Mouse (Mus musculus) midbrain, postnatal 0 days (tissue): ENCODE measurements around the gene Nfib. TPM values are rescaled to one million over a fixed set of nuclear protein-coding genes. Genes with fewer than 3 reads are reported as not detected.
A peak's percentile ranks its signal among the peaks of the same experiment; 100 is the strongest.

Experiments
- ATAC-seq: fragments of 200-750 bp; cut with Nextera tagmentation; 2 replicates; pipeline ENCODE4 v1.8.0; 2017; ENCODE audit warnings: moderate number of reproducible peaks, mild to moderate bottlenecking, moderate TSS enrichment, moderate library complexity; ENCODE audit not compliant: low FRiP score
- DNase-seq: peaks from one replicate; pipeline ENCODE4 v3.0.0-alpha.2; 2015; ENCODE audit warnings: low spot score
- H3K27ac ChIP-seq: fragments of 300-500 bp; sonication (generic); 2 replicates; pipeline ENCODE4 v1.5.1; 2014; ENCODE audit warnings: low read depth, mild to moderate bottlenecking, low read length, mixed read lengths
- H3K27me3 ChIP-seq: fragments of 300-500 bp; sonication (generic); 2 replicates; pipeline ENCODE4 v1.6.1; 2014; ENCODE audit warnings: low read length, control low read depth, mixed read lengths; ENCODE audit not compliant: insufficient read depth
- H3K36me3 ChIP-seq: fragments of 300-500 bp; sonication (generic); 2 replicates; pipeline ENCODE4 v1.6.1; 2014; ENCODE audit warnings: low read length, control low read depth, mixed read lengths; ENCODE audit not compliant: insufficient read depth
- H3K4me1 ChIP-seq: fragments of 300-500 bp; sonication (generic); 2 replicates; pipeline ENCODE4 v1.6.1; 2014; ENCODE audit warnings: mild to moderate bottlenecking, control low read depth, antibody characterized with exemption, low read length, mixed read lengths; ENCODE audit not compliant: insufficient read depth
- H3K4me2 ChIP-seq: fragments of 300-500 bp; sonication (generic); 2 replicates; pipeline ENCODE4 v1.6.1; 2014; ENCODE audit warnings: low read depth, mild to moderate bottlenecking, low read length, mixed read lengths; ENCODE audit not compliant: poor library complexity, severe bottlenecking
- H3K4me3 ChIP-seq: fragments of 300-500 bp; sonication (generic); 2 replicates; pipeline ENCODE4 v1.5.1; 2014; ENCODE audit warnings: low read depth, mild to moderate bottlenecking, low read length, moderate library complexity
- H3K9ac ChIP-seq: fragments of 300-500 bp; sonication (generic); replicated peaks from 2 replicates; pipeline ENCODE4 v1.6.1; 2014; ENCODE audit warnings: mild to moderate bottlenecking, low read length, moderate library complexity, mixed read lengths; ENCODE audit not compliant: poor library complexity, severe bottlenecking
- H3K9me3 ChIP-seq: fragments of 300-500 bp; sonication (generic); 2 replicates; pipeline ENCODE4 v1.6.1; 2016; ENCODE audit warnings: low read length, control low read depth
- CTCF ChIP-seq: IDR thresholded peaks from 2 replicates; pipeline ENCODE4 v1.5.1; 2016; ENCODE audit warnings: antibody characterized with exemption, mild to moderate bottlenecking
- WGBS: fragments of 180-500 bp; shearing (Covaris S2); extraction: QIAGEN DNeasy Blood & Tissue Kit; methylation state at CpG from one replicate; pipeline ENCODE4 v1.1.7; 2014; 5-methylcytosine and 5-hydroxymethylcytosine counted together
- polyA plus RNA-seq: library from polyadenylated mRNA; unstranded; fragments of >200 nt; fragmentation: Nextera tagmentation; extraction: Ambion mirVana; gene quantifications from 2 replicates; pipeline ENCODE4 v1.2.1, GENCODE M21; 2015
- total RNA-seq: library from RNA; depleted of rRNA; stranded (reverse); fragments of >200 nt; gene quantifications from 2 replicates; pipeline ENCODE4 v1.2.3, GENCODE M21; 2014

Nfib gene
- total and polyA plus RNA-seq, 2 experiments from 2014 or later, result 27.7 to 62.8 TPM

- no peak overlapping the region for H3K4me2 ChIP-seq
- no peak for ATAC-seq
Observed at GRCm38 (mm10) chr4:82540466-82540990, 165.0 kb downstream of the Nfib start.

DNA sequence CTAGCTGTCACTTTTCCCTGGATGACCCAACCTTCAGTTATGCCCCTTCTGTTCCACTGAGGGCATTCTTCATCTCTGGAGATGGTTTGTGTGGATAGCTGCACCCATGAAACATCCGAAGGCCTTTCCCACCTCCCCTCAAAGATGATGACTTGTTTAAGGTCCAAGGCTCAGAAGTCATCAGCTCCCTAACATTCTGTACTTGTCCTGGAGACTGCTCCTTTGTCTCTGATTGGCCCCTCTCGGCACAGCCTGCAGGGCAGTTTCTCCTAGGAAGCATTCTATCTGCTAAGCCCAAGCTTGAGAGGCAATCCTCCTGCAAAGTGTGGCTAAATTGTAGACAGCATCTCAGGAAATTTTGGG is 165.5 kb downstream of the Nfib start:
- ATAC-seq (no peak), DNase-seq (no peak)
- 42% methylated on average over 2 of the region's 2 CpGs for WGBS
- Histone ChIP-seq H3K27ac (no peak overlapping the region), H3K9ac (no peak overlapping the region), H3K9me3 (no peaks in the 10 kb centered on the region), H3K27me3 (peaks cover 17% of the 10 kb centered on the region), H3K4me2 (peak overlapping the region; percentile 18; the same call in 1 of the 2 replicates), H3K4me3 (no peak overlapping the region), H3K4me1 (peaks cover 11% of the 10 kb centered on the region; the same call in 1 of the 2 replicates), H3K36me3 (no peaks in the 10 kb centered on the region)
- no peak for TF ChIP-seq CTCF

More at GRCm38 (mm10) chr4:82540466-82540990, 165.0 kb downstream of the Nfib start:
- Histone ChIP-seq H3K36me3 (no peaks in the 10 kb centered on the region), H3K4me1 (peaks cover 11% of the 10 kb centered on the region; the same call in 1 of the 2 replicates), H3K9me3 (no peaks in the 10 kb centered on the region), H3K4me3 (no peak overlapping the region), H3K9ac (no peak overlapping the region), H3K27me3 (peaks cover 17% of the 10 kb centered on the region), H3K27ac (no peak overlapping the region)
- 71% methylated on average over 5 of the region's 5 CpGs for WGBS
- no peak for DNase-seq
- no peak for TF ChIP-seq CTCF

DNA sequence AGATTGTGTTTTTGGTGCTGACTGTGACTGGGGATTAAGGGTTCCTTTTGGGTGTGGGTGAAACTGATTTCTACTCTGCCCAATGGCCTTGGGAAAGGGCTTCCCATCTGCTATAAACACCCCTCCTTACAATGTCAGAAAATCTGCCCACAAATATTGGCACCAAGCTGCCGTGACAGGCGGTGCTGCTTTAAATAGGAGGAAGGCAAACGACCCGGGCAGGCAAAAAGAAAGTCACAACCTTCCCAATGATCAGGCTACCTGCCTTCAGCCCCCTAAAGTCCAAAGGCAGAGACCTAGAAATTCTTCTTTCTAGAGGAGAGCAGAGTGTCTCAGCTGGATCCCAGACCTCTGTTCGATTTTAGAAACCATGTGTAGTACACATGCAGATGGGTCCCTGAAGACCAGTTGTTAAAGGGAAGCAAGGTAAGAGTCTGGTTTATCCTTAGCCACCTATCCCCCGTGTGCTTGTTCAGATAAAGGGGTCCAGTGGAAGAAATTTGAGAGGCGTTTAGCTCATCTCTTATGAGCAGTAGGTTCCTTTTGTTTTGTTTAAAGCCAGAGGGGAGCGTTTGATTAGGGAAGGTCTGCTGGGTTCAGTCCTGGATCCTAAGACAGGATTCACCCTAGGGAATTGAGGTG is 166.0 kb downstream of the Nfib start:
- TF ChIP-seq CTCF, result no peak
- Histone ChIP-seq H3K4me1 (peaks cover 11% of the 10 kb centered on the region; the same call in 1 of the 2 replicates), H3K27me3 (peaks cover 17% of the 10 kb centered on the region), H3K4me2 (peak overlapping the region; percentile 61; the same call in 1 of the 2 replicates), H3K9me3 (no peaks in the 10 kb centered on the region), H3K27ac (no peak overlapping the region), H3K4me3 (no peak overlapping the region), H3K36me3 (no peaks in the 10 kb centered on the region), H3K9ac (0 out of 2 replicates have a peak overlapping the region, but pooled peaks have one; percentile 24)
- WGBS, result 41% methylated on average over 8 of the region's 8 CpGs
- ATAC-seq (no peak), DNase-seq (peak; percentile 73)

DNA sequence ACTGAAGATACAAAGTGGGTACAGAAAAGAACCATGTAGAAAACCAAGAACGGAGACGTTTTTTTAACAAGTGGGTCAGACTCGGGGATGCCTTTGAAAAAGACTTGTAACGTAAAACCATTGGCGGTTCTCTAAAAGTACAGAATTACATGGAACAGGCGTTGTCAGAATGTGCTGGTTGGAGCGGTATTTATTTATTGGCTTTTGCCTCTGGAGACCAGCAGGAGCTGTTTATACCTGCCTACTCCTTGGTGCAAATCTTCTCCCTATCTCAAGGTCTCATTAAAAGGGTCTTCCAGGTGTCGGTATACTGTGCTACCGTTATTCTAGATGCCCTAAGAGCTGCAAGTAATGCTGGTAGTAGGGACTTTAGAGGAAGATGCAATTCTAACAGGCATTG is 166.7 kb downstream of the Nfib start:
- H3K9ac ChIP-seq, result peak overlapping the region; percentile 50; the same call in 1 of the 2 replicates
- ATAC-seq, result no peak
- peaks cover 11% of the 10 kb centered on the region; the same call in 1 of the 2 replicates for H3K4me1 ChIP-seq
- WGBS, result 8% methylated on average over 9 of the region's 9 CpGs
- peak overlapping the region; percentile 61 for H3K4me2 ChIP-seq
- no peaks in the 10 kb centered on the region for H3K36me3 ChIP-seq
- no peak for TF ChIP-seq CTCF
- DNase-seq, result no peak
- H3K27ac ChIP-seq, result peak overlapping the region; percentile 26; the same call in 1 of the 2 replicates
- H3K27me3 ChIP-seq, result peaks cover 17% of the 10 kb centered on the region
- no peaks in the 10 kb centered on the region for H3K9me3 ChIP-seq
- H3K4me3 ChIP-seq, result peak overlapping the region; percentile 32

- peak overlapping the region; percentile 50 for H3K9ac ChIP-seq
- no peak for TF ChIP-seq CTCF
- H3K36me3 ChIP-seq, result no peaks in the 10 kb centered on the region
- H3K9me3 ChIP-seq, result no peaks in the 10 kb centered on the region
- H3K4me2 ChIP-seq, result peak overlapping the region; percentile 61
- peak overlapping the region; percentile 26; the same call in 1 of the 2 replicates for H3K27ac ChIP-seq
- DNase-seq (no peak), ATAC-seq (no peak)
- peaks cover 17% of the 10 kb centered on the region for H3K27me3 ChIP-seq
- peak overlapping the region; percentile 32 for H3K4me3 ChIP-seq
- WGBS, result 2% methylated on average over 30 of the region's 30 CpGs
- peaks cover 11% of the 10 kb centered on the region; the same call in 1 of the 2 replicates for H3K4me1 ChIP-seq
Observed at GRCm38 (mm10) chr4:82538069-82538811, 167.3 kb downstream of the Nfib start.
